Mouse (Mus musculus) forebrain, embryonic 12.5 days (tissue): ENCODE measurements at regions not wholly inside any gene's neighbourhood (a gene's known extent, or its start where the extent isn't known, plus 50 kb on each side); places are given as distances from the start of the nearest gene placed in this dataset.

Experiments
- ATAC-seq: fragments of 200-750 bp; cut with Nextera tagmentation; 2 replicates; pipeline ENCODE4 v1.8.0; 2017; ENCODE audit warnings: moderate TSS enrichment; ENCODE audit not compliant: low FRiP score
- H3K27ac ChIP-seq: fragments of 300-500 bp; sonication (generic); 2 replicates; pipeline ENCODE4 v1.5.1; 2016; ENCODE audit warnings: mild to moderate bottlenecking
- H3K27me3 ChIP-seq: fragments of 300-500 bp; sonication (generic); 2 replicates; pipeline ENCODE4 v1.6.1; 2016; ENCODE audit warnings: mild to moderate bottlenecking
- H3K36me3 ChIP-seq: fragments of 300-500 bp; sonication (generic); replicated peaks from 2 replicates; pipeline ENCODE4 v1.6.1; 2016; ENCODE audit warnings: mild to moderate bottlenecking
- H3K4me1 ChIP-seq: fragments of 300-500 bp; sonication (generic); 2 replicates; pipeline ENCODE4 v1.6.1; 2016
- H3K4me2 ChIP-seq: fragments of 300-500 bp; sonication (generic); 2 replicates; pipeline ENCODE4 v1.6.1; 2016; ENCODE audit warnings: mild to moderate bottlenecking, moderate library complexity
- H3K4me3 ChIP-seq: fragments of 300-500 bp; sonication (generic); replicated peaks from 2 replicates; pipeline ENCODE4 v1.5.1; 2016; ENCODE audit warnings: mild to moderate bottlenecking
- H3K9ac ChIP-seq: fragments of 300-500 bp; sonication (generic); 2 replicates; pipeline ENCODE4 v1.6.1; 2016; ENCODE audit warnings: mild to moderate bottlenecking
- H3K9me3 ChIP-seq: fragments of 300-500 bp; sonication (generic); 2 replicates; pipeline ENCODE4 v1.6.1; 2016
- WGBS: fragments of 180-500 bp; shearing (Covaris S2); methylation state at CpG from one replicate; pipeline ENCODE4 v1.1.7; 2016; 5-methylcytosine and 5-hydroxymethylcytosine counted together

DNA sequence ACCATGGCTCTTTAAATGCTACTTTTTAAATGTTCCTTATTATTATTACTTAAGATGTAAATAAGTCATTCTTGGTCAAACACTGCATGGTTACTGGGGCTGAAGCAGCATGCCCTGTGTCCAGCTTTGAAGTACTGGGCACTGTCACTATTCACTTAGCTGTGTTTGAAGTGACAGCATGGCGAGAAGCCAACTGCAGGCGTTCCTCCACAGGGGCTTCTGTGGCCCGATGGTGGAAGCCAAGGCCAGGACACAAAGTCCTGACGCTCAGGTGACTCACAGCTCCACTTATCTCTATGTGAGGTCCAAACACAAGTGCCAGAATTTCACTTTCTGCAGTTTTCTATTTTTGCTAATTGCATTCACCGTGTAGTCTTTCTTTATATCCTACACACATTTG lies 65.3 kb downstream of the Cdca7 start:
- H3K4me1 ChIP-seq: no peaks in the 10 kb centered on the region
- H3K9ac ChIP-seq: no peak overlapping the region
- no peak for ATAC-seq
- H3K27ac ChIP-seq: no peak overlapping the region
- no peak overlapping the region for H3K4me2 ChIP-seq
- no peaks in the 10 kb centered on the region for H3K36me3 ChIP-seq
- no peaks in the 10 kb centered on the region for H3K9me3 ChIP-seq
- WGBS: 84% methylated on average over 5 of the region's 5 CpGs
- no peak overlapping the region for H3K4me3 ChIP-seq
- H3K27me3 ChIP-seq: no peaks in the 10 kb centered on the region

DNA sequence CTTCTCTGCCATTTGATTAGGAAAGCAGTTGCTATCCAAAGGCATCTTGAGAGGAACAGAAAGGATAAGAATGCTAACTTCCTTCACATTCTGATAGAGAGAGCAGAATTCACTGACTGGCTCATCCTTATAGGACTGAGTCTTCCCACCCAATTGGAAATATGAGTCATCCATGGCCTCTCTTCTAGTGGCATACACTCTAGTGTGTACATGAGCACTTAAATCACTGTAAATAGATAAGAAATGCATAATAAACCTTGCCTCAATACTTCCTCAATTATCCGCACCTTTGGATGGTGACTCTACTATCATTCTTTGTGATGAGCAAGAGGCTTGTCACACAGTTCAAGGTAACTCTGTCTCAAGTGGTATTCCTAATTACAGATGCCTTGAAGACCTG lies 69.5 kb downstream of the Cdca7 start:
- Histone ChIP-seq H3K9me3 (no peaks in the 10 kb centered on the region), H3K9ac (no peak overlapping the region), H3K27me3 (peaks cover 11% of the 10 kb centered on the region; the same call in 1 of the 2 replicates), H3K4me2 (no peak overlapping the region), H3K27ac (no peak overlapping the region), H3K4me3 (no peak overlapping the region), H3K4me1 (no peaks in the 10 kb centered on the region), H3K36me3 (no peaks in the 10 kb centered on the region)
- 95% methylated on average over 1 of the region's 1 CpGs for WGBS
- ATAC-seq: no peak

DNA sequence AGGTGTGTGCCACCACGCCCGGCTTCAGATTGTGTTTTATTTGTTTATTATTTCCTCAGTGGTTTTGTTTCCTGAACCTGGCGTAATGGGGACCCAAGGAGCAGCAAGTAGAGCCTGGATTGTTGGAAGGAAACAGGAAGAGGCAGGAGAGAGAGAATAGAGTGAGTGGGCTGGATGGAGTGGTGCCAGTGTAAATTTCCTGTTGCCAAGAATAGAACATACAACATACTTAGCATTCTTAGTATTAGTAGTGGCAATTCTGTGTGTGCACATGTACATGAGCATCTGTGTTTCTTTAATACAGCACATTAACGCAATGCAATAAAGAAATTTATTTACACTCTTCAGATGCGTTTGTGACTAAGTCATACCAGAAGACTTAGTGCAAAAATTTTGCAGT lies 70.5 kb downstream of the Cdca7 start:
- peaks cover 11% of the 10 kb centered on the region; the same call in 1 of the 2 replicates for H3K27me3 ChIP-seq
- H3K4me1 ChIP-seq: no peaks in the 10 kb centered on the region
- no peak overlapping the region for H3K27ac ChIP-seq
- 90% methylated on average over 5 of the region's 5 CpGs for WGBS
- no peak overlapping the region for H3K9ac ChIP-seq
- H3K4me3 ChIP-seq: no peak overlapping the region
- H3K4me2 ChIP-seq: no peak overlapping the region
- ATAC-seq: no peak
- H3K36me3 ChIP-seq: no peaks in the 10 kb centered on the region
- no peaks in the 10 kb centered on the region for H3K9me3 ChIP-seq

DNA sequence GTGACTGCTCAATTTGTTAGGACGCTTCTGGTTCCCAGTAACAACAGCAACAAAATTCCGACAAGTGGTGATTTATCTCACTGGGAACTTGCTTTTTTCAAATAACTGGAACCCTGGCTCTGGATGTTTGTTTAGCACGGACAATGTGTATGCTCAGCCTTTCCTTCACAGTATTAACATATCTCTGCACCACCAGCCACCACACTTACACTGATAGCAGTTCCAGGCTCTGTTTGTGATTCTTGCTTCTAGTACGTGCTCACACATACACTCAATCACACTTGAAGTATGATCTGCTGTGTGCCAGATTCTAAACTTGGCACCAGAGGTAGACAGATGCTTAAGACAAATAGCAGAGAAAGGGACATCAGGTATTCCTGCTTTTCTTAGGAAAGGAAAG lies 71.0 kb downstream of the Cdca7 start:
- no peak overlapping the region for H3K4me2 ChIP-seq
- WGBS: 84% methylated on average over 4 of the region's 4 CpGs

DNA sequence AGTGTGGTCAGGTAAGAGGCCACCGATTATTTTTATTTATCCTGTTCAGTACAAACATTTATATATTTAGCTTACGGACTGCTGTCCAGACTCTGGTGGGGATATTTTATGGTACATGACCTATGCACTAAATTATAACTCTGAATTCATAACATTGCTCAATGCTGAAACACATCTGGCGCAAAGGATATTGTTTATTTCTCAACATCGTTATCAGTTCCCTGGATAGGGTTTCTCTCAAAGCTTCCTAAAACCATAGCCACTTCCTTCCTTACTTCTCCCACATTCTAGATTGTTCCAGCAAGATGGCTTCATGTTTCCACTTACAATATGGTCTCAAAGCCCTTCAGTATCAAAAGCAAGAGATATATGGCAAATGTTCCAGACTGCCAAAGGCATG lies 75.3 kb downstream of the Cdca7 start:
- Histone ChIP-seq H3K27me3 (peaks cover 15% of the 10 kb centered on the region; the same call in 1 of the 2 replicates), H3K4me2 (no peak overlapping the region), H3K27ac (no peak overlapping the region), H3K4me3 (no peak overlapping the region), H3K9ac (no peak overlapping the region), H3K36me3 (no peaks in the 10 kb centered on the region), H3K9me3 (no peaks in the 10 kb centered on the region), H3K4me1 (peaks cover 9% of the 10 kb centered on the region)
- no peak for ATAC-seq
- WGBS: 94% methylated on average over 4 of the region's 4 CpGs

More for the DNA sequence above, 71.0 kb downstream of the Cdca7 start:
- peaks cover 11% of the 10 kb centered on the region; the same call in 1 of the 2 replicates for H3K27me3 ChIP-seq
- H3K4me3 ChIP-seq: no peak overlapping the region
- H3K4me1 ChIP-seq: no peaks in the 10 kb centered on the region
- ATAC-seq: no peak
- no peaks in the 10 kb centered on the region for H3K36me3 ChIP-seq
- no peak overlapping the region for H3K9ac ChIP-seq
- no peaks in the 10 kb centered on the region for H3K9me3 ChIP-seq
- H3K27ac ChIP-seq: no peak overlapping the region

DNA sequence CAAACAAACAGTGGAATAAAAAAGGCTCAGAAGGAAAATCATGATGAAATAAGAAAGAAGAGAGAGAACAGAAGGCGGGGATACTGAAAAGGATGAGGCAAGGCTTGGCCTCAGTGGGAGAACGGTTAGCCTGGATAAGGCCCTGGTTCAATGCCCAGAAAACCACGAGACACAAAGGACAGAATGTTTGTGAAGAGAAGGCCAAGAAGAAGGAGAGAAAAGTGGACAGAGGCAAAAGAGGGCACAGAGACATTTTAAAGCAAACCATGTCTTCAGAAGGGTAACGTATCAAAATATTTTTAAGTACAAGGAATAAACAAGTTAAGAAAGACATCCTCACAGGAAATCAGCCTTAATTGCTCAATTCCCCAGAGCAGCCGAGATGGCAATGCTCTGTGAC lies 78.6 kb downstream of the Cdca7 start:
- H3K9ac ChIP-seq: no peak overlapping the region
- H3K27me3 ChIP-seq: peaks cover 7% of the 10 kb centered on the region; the same call in 1 of the 2 replicates
- peaks cover 27% of the 10 kb centered on the region for H3K4me1 ChIP-seq
- ATAC-seq: no peak
- H3K36me3 ChIP-seq: no peaks in the 10 kb centered on the region
- no peaks in the 10 kb centered on the region for H3K9me3 ChIP-seq
- WGBS: 85% methylated on average over 5 of the region's 5 CpGs
- no peak overlapping the region for H3K27ac ChIP-seq
- H3K4me2 ChIP-seq: no peak overlapping the region
- H3K4me3 ChIP-seq: no peak overlapping the region

DNA sequence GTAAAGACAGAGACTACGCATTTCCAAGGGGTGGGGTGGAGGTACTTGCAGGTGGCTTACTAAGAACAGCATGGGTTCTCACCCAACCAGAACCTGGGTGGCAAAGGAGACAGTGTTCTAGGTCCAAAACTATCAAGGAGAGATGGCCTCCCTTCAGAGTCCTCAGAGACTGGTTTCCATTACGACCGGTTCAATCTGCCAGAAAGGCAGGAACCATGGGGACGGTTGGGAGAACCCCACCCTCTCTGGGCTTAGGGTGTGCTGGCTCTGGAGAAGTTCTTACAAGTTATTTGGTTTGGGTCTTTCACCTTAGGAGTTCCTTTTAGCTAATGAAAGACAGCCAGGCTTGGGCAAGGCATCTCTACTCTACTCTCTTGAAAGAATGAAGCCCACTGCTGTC lies 79.2 kb downstream of the Cdca7 start:
- Histone ChIP-seq H3K9ac (no peak overlapping the region), H3K36me3 (no peaks in the 10 kb centered on the region), H3K4me2 (no peak overlapping the region), H3K27ac (peak overlapping the region; percentile 31; the same call in 1 of the 2 replicates), H3K4me3 (no peak overlapping the region), H3K27me3 (peaks cover 4% of the 10 kb centered on the region; the same call in 1 of the 2 replicates), H3K9me3 (no peaks in the 10 kb centered on the region), H3K4me1 (peaks cover 29% of the 10 kb centered on the region)
- no peak for ATAC-seq
- WGBS: 91% methylated on average over 4 of the region's 4 CpGs

DNA sequence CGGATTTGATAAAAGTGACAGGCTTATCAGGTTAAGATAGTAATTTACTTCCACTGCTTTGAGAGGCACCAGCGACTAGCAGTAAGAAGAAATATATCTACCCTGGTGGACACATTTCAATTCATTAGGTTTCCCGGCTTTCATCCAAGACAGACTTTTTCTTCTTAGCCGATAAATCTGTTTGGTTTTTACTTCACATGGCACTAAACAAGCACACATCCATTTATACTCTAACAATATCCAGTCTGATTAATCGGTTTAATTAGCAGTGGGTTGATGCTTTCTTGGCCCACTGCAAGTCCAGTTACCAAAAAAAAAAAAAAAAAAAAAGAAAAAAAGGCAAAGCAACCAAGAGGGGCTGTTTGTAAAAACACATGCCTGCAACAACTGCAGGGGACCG lies 79.6 kb downstream of the Cdca7 start:
- H3K27ac ChIP-seq: peak overlapping the region; percentile 31; the same call in 1 of the 2 replicates
- H3K4me3 ChIP-seq: no peak overlapping the region
- no peaks in the 10 kb centered on the region for H3K9me3 ChIP-seq
- WGBS: 31% methylated on average over 6 of the region's 6 CpGs
- H3K9ac ChIP-seq: no peak overlapping the region
- H3K4me1 ChIP-seq: peaks cover 29% of the 10 kb centered on the region
- no peaks in the 10 kb centered on the region for H3K36me3 ChIP-seq
- ATAC-seq: no peak
- no peak overlapping the region for H3K4me2 ChIP-seq
- H3K27me3 ChIP-seq: peaks cover 7% of the 10 kb centered on the region; the same call in 1 of the 2 replicates

DNA sequence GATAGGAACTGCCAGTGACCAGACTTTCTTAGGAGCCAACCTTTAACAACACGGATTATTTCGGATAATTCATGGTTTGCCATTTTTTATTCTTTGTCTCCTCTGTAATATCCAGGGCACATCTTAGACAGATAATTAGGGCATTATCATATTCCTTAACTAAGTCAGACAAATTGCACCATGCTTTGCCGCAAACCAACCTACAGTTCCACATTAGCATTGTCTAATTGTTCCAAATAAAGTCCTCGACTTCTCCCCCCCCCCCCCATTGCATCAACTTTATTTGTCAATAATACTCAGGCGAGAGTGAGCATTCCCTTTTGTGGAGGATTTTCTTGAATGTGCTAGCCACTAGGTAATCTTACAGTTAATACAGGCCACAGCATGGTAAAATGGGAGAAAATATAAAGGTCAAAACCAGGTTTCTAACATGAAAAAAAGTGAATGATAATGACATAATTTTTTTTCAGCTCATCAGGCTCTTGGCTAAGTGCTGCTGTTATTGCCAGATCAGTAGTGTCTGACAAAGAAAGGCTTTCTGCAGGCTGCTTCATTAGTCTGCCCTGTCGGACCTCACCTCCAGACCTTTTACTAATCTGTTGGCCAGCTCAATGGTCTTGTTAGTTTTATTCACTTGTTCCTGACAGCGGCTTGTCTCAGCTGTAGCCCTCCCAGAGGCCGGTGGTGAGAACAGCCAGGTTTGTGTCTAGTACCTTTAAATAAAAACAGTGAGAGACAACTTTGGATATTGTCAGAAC lies 80.3 kb downstream of the Cdca7 start:
- Histone ChIP-seq H3K9ac (no peak overlapping the region), H3K27me3 (peaks cover 7% of the 10 kb centered on the region; the same call in 1 of the 2 replicates), H3K4me3 (no peak overlapping the region), H3K4me2 (no peak overlapping the region), H3K36me3 (no peaks in the 10 kb centered on the region), H3K27ac (no peak overlapping the region), H3K9me3 (no peaks in the 10 kb centered on the region), H3K4me1 (peaks cover 31% of the 10 kb centered on the region)
- 0 out of 2 replicates have a peak, but pooled peaks have one; percentile 30 for ATAC-seq
- WGBS: 13% methylated on average over 8 of the region's 8 CpGs

DNA sequence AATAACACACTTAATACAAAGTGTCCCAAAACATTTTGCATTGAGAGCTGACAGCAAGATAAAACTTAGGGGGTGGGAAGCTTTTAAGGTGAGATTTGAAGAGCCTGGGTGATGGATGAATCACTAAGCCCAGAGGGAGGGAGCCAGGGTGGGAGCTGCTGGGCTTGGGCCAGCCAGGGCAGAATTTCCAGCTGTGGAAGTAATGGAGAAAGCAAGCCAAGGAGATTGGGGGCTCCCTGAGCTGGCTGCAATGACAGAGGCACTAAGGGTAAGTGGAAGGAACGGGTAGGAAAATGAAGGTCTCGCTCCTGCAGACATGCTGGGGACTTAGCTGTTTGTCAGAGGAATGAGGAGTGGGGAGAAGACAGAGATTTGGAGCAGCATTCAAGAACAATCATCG lies 81.2 kb downstream of the Cdca7 start:
- Histone ChIP-seq H3K4me1 (peaks cover 35% of the 10 kb centered on the region), H3K9ac (no peak overlapping the region), H3K9me3 (no peaks in the 10 kb centered on the region), H3K27ac (no peak overlapping the region), H3K27me3 (peaks cover 7% of the 10 kb centered on the region; the same call in 1 of the 2 replicates), H3K4me2 (no peak overlapping the region), H3K36me3 (no peaks in the 10 kb centered on the region), H3K4me3 (no peak overlapping the region)
- WGBS: 21% methylated on average over 3 of the region's 3 CpGs
- no peak for ATAC-seq

DNA sequence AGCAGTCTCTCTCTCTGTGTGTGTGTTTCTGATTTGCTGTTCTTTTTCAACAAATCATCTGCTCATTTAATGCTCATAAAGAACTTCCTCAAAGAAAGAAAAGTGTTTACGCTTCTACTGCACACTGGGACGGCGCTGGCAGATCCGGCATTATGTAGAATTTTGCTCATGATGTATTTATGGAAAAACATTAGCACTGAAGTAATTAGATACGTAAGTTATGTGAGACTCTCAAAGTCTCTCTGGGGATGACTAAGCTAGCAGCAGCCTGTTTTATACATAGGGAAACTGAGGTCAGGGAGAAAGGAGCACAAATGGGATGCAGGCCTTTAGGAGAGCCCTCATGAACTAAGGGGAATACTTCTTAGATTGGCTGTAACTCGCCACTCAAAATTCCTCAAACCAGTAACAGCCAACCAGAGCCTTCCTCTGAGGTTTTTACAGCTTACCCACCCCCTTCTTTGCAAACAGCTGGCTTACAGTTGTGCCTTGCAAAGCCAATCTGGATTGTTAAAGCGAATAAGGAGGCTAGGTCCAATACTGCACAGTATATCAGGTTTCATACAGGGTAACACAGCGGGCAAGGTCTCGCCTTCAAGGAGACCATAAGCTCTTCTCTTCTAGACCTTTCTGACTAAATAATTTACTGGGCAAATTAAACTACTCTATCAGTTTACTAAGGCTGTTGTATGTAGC lies 81.8 kb downstream of the Cdca7 start:
- no peak overlapping the region for H3K4me2 ChIP-seq
- no peak overlapping the region for H3K4me3 ChIP-seq
- no peak for ATAC-seq
- no peaks in the 10 kb centered on the region for H3K36me3 ChIP-seq
- H3K9me3 ChIP-seq: no peaks in the 10 kb centered on the region
- peaks cover 7% of the 10 kb centered on the region; the same call in 1 of the 2 replicates for H3K27me3 ChIP-seq
- H3K4me1 ChIP-seq: peaks cover 35% of the 10 kb centered on the region
- 80% methylated on average over 9 of the region's 9 CpGs for whole genome bisulfite sequencing
- no peak overlapping the region for H3K27ac ChIP-seq
- no peak overlapping the region for H3K9ac ChIP-seq

DNA sequence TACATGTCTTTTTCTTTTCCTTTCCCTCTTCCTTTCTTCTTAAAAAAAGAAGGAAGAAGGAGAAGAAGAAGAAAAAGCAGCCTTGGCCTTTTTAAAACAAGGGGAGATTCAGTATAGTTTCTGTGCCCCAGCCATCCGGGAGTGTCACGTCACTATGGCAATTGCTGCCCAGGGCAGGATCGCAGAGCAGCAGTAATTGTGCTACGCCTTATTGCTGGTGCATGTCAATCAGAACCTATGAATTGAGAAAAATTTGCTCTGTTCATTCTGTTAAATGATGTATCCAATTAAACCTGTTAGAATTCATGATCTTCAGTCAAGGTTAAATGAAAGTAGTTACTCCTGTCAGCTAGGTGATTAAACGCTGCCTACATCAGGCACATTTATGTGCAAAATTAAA lies 85.4 kb downstream of the Cdca7 start:
- Histone ChIP-seq H3K36me3 (no peaks in the 10 kb centered on the region), H3K27me3 (peaks cover 13% of the 10 kb centered on the region), H3K9me3 (no peaks in the 10 kb centered on the region), H3K4me2 (no peak overlapping the region), H3K4me3 (no peak overlapping the region), H3K4me1 (peaks cover 30% of the 10 kb centered on the region), H3K9ac (no peak overlapping the region), H3K27ac (no peak overlapping the region)
- WGBS: 21% methylated on average over 5 of the region's 5 CpGs
- no peak for ATAC-seq
